Mouse (Mus musculus) mesoderm, embryonic 11.5 days (tissue): ENCODE data around the gene Capn8.
A peak's percentile ranks its signal among the peaks of the same experiment; 100 is the strongest.

Experiments
- DNase-seq: peaks from one replicate; pipeline ENCODE4 v3.0.0-alpha.2; 2012; ENCODE audit warnings: low read depth, low spot score

The Capn8 gene

GRCm38 (mm10) chr1:182564408-182565120 is at the start of gene Capn8:
Capn8 (plus strand) TSS chr1:182565007.
- DNase-seq = no peak

- DNase-seq = peak; percentile 68
Observed at GRCm38 (mm10) chr1:182516758-182517676, 47.8 kb upstream of the Capn8 start, which contains the start of gene Capn2. Capn2 (minus strand) TSS chr1:182517608.

GRCm38 (mm10) chr1:182517677-182518011 is 47.2 kb upstream of the Capn8 start:
- DNase-seq = no peak

GRCm38 (mm10) chr1:182518143-182518680 is 46.6 kb upstream of the Capn8 start:
- no peak for DNase-seq

- no peak for DNase-seq
Observed at GRCm38 (mm10) chr1:182518811-182519210, 46.0 kb upstream of the Capn8 start.

GRCm38 (mm10) chr1:182519341-182519740 is 45.5 kb upstream of the Capn8 start:
- DNase-seq = no peak

- DNase-seq = peak; percentile 55
Observed at GRCm38 (mm10) chr1:182520091-182520937, 44.5 kb upstream of the Capn8 start.

- no peak for DNase-seq
Observed at GRCm38 (mm10) chr1:182520938-182521500, 43.8 kb upstream of the Capn8 start.

GRCm38 (mm10) chr1:182522961-182523360 is 41.8 kb upstream of the Capn8 start:
- DNase-seq = no peak

- no peak for DNase-seq
Observed at GRCm38 (mm10) chr1:182523692-182524091, 41.1 kb upstream of the Capn8 start.

GRCm38 (mm10) chr1:182525601-182526000 is 39.2 kb upstream of the Capn8 start:
- no peak for DNase-seq

- no peak for DNase-seq
Observed at GRCm38 (mm10) chr1:182527261-182527766, 37.5 kb upstream of the Capn8 start.

- DNase-seq = no peak
Observed at GRCm38 (mm10) chr1:182527921-182528858, 36.6 kb upstream of the Capn8 start.

- no peak for DNase-seq
Observed at GRCm38 (mm10) chr1:182533583-182533982, 31.2 kb upstream of the Capn8 start.

- no peak for DNase-seq
Observed at GRCm38 (mm10) chr1:182535080-182535481, 29.7 kb upstream of the Capn8 start.

GRCm38 (mm10) chr1:182539023-182539940 is 25.5 kb upstream of the Capn8 start:
- peak; percentile 87 for DNase-seq

GRCm38 (mm10) chr1:182542110-182542509 is 22.7 kb upstream of the Capn8 start:
- no peak for DNase-seq

GRCm38 (mm10) chr1:182543136-182543535 is 21.7 kb upstream of the Capn8 start:
- DNase-seq = no peak

- DNase-seq = no peak
Observed at GRCm38 (mm10) chr1:182543906-182544305, 20.9 kb upstream of the Capn8 start.
